Mouse (Mus musculus): Measurements from ENCODE around the gene Mbtd1.

Gene Mbtd1

DNA sequence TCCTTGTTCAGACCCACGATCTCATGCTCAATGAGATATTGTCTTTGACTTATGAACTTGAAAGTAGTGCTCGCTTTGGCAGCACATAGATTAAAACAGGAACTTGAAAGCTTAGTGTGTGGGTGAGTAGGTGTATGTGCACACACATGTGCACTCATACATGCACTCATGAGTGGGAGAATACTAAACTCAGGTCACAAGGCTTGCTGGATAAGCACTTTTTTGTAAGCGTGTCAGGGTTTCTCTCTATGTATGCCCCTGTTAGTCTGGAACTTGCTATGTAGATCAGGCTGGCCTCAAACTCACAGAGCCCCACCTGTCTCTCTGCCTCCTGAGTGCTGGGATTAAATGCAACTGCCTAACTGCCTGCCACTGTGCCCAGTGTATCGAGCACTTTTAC lies 101.4 kb downstream of the Mbtd1 start:
- DNase-seq (ENCODE audit: low read depth, low spot score), result no peak

DNA sequence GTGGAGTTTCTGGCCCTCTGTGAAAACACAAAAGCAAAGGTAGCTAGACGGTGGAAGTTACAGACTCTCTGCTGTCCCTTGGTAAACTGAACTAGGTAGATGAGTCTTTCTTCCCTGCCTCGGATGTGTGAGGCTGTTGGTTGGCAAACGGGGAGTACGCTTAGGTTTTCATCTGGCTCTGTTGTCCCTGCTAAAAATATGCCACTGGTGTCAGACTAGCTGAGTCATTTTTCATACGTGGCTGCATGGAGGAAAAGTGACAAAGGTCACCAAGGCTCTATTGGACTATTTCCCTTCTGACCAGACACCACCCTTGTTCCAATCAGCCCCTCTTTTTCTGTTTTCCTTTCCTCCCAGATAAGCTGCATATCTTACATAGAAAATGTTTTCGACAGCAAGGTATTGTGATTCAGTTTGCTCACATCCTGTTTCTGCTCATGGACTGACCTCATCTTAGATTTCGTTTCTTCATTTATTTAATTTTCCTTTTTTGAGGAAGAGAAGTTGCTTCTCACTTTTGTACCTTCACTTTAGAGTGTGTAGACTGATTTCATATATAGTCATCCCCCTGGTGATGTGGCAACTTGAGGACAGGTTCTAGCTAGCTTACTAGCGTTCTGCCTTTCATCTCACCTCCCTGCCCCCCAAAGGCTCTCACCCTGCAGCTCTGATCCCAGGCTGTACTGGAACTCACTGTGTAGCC lies 102.1 kb downstream of the Mbtd1 start:
- no peak for DNase-seq (ENCODE audit: low read depth, low spot score)

DNA sequence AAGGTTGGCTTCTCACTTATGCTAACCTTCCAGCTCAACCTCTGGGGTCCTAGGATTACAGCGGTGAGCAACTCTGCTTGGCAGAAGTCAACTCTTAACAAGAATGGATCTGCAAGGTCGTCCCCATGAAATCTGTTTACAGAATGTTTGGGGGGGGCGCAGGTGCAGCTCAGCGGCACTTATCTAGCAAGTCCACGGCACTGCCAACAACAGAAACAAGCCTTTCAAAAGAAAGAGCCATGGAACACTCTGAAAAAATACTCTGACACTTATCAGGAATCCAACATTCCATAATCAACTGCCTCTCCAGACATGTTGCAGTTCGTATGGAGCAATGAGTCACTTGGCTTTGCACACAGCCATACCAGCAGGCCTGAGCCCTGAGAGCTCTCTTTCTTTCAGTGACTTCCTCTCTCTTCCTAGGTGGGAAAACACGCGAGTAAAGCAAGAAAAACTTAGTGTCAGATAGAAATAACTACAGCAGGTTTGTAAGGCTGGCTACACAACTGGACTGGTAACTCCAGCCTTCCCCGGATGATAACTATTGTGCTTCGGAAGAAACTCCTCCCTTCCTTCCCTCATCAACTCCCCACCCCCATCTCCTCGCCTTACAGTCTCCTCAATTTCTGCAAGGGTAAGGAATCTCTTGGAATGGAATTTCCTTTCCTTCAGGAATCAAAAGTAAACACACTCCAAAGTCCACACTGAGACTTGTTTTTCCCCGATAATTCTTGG lies 102.8 kb downstream of the Mbtd1 start:
- DNase-seq (ENCODE audit: low read depth, low spot score), result no peak

DNA sequence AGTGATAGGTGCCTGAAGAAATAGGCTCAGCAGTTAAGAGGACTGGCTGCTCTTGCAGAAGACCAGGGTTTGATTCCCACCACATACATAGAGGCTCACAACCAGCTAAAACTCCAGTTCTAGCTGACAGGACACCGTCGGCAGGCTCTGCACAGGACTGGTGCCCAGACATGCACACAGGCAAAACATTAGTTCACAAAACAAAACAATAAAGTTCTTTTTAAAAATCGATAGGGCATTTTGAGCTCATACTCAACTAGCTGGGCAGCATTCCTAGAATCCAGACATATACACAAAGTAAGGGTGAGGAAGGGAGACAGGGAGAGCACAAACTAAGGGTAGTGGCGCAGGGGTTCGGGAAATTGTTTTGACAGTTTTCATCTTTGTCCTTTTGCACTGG lies 108.9 kb downstream of the Mbtd1 start:
- DNase-seq (ENCODE audit: low read depth, low spot score), result no peak

DNA sequence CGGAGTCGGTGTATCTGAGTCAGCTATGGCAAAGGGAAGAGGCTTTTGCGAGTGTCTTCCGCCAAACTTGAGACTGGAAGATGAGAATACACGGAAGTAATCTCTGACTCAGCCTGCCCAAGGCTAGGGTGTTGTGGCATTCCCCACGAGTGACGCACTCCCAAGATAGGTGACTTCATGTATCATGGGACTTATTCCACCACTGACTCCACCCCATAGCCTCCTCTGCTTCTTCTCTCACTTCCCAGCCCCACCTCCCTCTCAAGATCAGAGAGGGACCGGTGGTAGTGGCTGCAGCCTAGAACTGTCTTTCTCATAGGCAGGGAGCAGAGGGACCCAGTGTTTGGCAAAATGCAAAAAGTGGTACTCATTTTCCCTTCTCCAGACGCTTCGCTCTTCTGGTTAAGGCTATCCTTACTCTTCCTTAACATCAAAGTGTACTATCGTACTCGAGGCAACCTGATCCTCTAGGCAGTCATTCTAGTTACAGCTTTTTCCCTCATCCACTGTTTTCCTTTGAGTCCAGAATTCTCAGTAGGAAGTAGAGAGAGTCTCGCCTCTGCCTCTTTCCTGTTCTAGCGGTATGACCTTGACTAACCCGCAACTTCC lies 109.6 kb downstream of the Mbtd1 start:
- DNase-seq (ENCODE audit: low read depth, low spot score), result peak; percentile 6

DNA sequence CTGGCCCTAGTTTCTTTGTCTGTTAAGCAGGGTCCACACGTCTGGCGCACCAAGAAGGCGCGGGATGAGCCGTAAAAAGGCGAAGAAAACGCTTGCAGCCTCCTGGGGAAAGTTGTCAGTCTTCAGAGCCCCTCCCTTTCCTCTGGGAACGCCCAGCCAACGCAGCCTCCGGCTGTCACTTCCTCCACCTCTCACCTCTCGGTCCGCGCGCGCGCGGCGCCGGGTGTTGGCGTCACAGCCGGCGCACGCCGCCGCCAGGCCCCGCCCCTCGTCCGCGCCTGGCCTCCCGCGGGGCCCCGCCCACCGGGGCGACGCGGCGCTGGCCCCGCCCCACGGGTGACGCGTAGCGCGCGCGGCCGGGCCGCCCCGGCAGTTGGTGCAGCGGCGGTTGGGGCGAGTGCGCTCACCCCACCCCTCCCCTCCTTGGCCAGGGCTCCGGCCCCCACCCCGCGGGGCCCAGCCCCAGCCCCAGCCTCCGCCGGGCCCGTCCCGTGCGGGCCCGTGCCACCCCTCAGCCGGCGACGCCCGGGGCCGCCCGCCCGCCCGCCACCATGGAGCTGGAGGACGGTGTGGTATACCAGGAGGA lies 110.2 kb downstream of the Mbtd1 start, which contains the start of gene Spag9:
Spag9 (plus strand) TSS at position 372 of the 586 bp plus-strand sequence.
- peak; percentile 84 for DNase-seq (ENCODE audit: low read depth, low spot score)
